Mouse (Mus musculus): ENCODE results near the gene Srek1. TPM values are rescaled to one million over a fixed set of nuclear protein-coding genes. Genes with fewer than 3 reads are reported as not detected.

Gene Srek1
- total RNA-seq (2018; cell fraction: chromatin; rRNA removed): 100 to 1,000 TPM; 162 to 499 (median 400) TPM
- total RNA-seq (2018; cell fraction: cytosol; rRNA removed): 10 to 100 TPM in 20 of 26 experiments, 1 to 10 TPM in 6; 5.3 to 26.3 (median 12.1) TPM
- 100 to 1,000 TPM in 25 of 26 experiments, 10 to 100 TPM in 1; 72.9 to 321 (median 180) TPM for total RNA-seq (2018; cell fraction: nucleus; rRNA removed)
- polyA plus RNA-seq (2018): 14.9 to 27.1 TPM (median 22.3 TPM) in 3 replicates

- peak within 1 kb of the TSS; percentile 65 for H3K4me3 ChIP-seq (ENCODE audit: inconsistent target)
- H3K27ac ChIP-seq: peak within 1 kb of the TSS; percentile 89
- H3K79me2 ChIP-seq (ENCODE audit: inconsistent target): peaks cover 44% of the 10 kb centered on the region
- WGBS (ENCODE audit: missing documents): 1% methylated on average over 79 of the region's 81 CpGs
- H3K36me3 ChIP-seq (ENCODE audit: inconsistent target): no peaks in the 10 kb centered on the region
These were observed at the start of gene Srek1 for GRCm38 (mm10) chr13:103774119-103774757. Gene Srek1, minus strand, starts transcription at chr13:103774608.

DNA sequence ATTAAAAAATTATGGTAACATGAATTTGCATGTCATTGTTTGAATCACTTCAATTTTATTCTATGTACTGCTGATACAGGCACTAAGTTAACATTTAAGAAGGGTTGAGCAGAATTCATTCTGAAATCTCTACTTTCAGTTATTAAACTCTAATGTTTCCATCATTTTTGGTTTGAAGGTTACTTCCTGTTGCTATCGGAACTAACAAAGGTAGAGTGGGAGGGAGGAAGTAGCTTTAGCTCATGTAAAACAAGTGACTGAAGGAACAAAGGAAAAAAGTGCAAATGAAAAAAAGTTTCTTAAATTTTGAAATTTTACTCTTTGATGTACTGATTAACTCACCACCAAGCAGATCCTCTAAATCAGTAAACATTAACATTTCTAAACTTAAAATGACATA lies 47.9 kb upstream of the Srek1 start:
- Histone ChIP-seq H3K79me2 (ENCODE audit: inconsistent target) (no peaks in the 10 kb centered on the region), H3K27ac (no peak overlapping the region), H3K36me3 (ENCODE audit: inconsistent target) (peaks cover 82% of the 10 kb centered on the region), H3K4me3 (ENCODE audit: inconsistent target) (no peak overlapping the region)
- WGBS (ENCODE audit: missing documents): 100% methylated on average over 1 of the region's 1 CpGs

DNA sequence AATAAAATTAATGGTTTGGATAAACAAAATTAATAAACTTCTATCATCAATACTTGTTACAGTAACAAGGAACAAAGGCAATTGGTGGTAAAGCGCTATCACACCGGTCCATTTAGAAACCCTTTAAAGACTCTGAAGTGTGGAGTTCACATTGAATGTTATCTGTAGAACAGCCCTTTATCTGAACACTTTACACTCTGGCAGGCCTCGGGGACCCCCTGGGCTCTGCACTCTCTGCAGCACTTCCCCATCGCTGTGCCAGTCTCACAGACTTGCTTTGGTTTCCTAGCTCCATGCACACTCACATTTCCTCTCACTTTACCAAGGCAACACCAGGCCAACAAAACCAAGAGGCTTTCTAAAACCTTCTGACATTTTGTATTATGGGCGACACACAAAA lies 45.0 kb upstream of the Srek1 start:
- H3K27ac ChIP-seq: no peak overlapping the region
- no peaks in the 10 kb centered on the region for H3K79me2 ChIP-seq (ENCODE audit: inconsistent target)
- no peak overlapping the region for H3K4me3 ChIP-seq (ENCODE audit: inconsistent target)
- peaks cover 76% of the 10 kb centered on the region for H3K36me3 ChIP-seq (ENCODE audit: inconsistent target)
- 82% methylated on average over 5 of the region's 5 CpGs for whole genome bisulfite sequencing (ENCODE audit: missing documents)

DNA sequence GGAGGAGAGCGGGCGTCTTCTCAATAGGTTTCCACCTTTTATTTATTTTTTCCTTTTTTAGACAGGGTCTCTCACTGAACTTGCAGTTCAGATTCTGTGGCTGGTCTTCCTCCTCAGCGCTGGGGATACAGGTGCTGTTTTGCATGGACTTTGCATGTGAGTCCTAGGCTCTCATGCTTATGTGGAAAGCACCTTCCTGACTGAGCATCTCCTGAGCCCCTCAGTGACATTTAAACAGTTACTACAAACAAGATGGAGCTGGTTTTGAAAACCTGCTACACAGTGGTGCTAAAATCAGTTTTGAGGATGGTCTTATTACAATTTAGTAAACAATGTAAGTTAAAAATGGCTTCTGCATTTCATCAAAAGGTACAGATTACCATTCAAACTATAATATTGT lies 43.5 kb upstream of the Srek1 start:
- H3K36me3 ChIP-seq (ENCODE audit: inconsistent target): peaks cover 64% of the 10 kb centered on the region
- H3K4me3 ChIP-seq (ENCODE audit: inconsistent target): no peak overlapping the region
- whole genome bisulfite sequencing (ENCODE audit: missing documents): 90% methylated on average over 3 of the region's 3 CpGs
- H3K27ac ChIP-seq: no peak overlapping the region
- no peaks in the 10 kb centered on the region for H3K79me2 ChIP-seq (ENCODE audit: inconsistent target)

- Histone ChIP-seq H3K4me3 (ENCODE audit: inconsistent target) (no peak overlapping the region), H3K79me2 (ENCODE audit: inconsistent target) (no peaks in the 10 kb centered on the region), H3K36me3 (ENCODE audit: inconsistent target) (no peaks in the 10 kb centered on the region), H3K27ac (no peak overlapping the region)
- WGBS (ENCODE audit: missing documents): 43% methylated on average over 5 of the region's 5 CpGs
These were observed 33.1 kb upstream of the Srek1 start for GRCm38 (mm10) chr13:103807464-103807863.

GRCm38 (mm10) chr13:103806210-103806851 lies 31.9 kb upstream of the Srek1 start:
- H3K4me3 ChIP-seq (ENCODE audit: inconsistent target): no peak overlapping the region

GRCm38 (mm10) chr13:103803721-103804120 lies 29.3 kb upstream of the Srek1 start:
- Histone ChIP-seq H3K36me3 (ENCODE audit: inconsistent target) (no peaks in the 10 kb centered on the region), H3K4me3 (ENCODE audit: inconsistent target) (no peak overlapping the region), H3K27ac (no peak overlapping the region), H3K79me2 (ENCODE audit: inconsistent target) (no peaks in the 10 kb centered on the region)
- 94% methylated on average over 5 of the region's 5 CpGs for WGBS (ENCODE audit: missing documents)

More at GRCm38 (mm10) chr13:103806210-103806851, 31.9 kb upstream of the Srek1 start:
- 91% methylated on average over 6 of the region's 6 CpGs for WGBS (ENCODE audit: missing documents)
- Histone ChIP-seq H3K27ac (no peak overlapping the region), H3K79me2 (ENCODE audit: inconsistent target) (no peaks in the 10 kb centered on the region), H3K36me3 (ENCODE audit: inconsistent target) (no peaks in the 10 kb centered on the region)

DNA sequence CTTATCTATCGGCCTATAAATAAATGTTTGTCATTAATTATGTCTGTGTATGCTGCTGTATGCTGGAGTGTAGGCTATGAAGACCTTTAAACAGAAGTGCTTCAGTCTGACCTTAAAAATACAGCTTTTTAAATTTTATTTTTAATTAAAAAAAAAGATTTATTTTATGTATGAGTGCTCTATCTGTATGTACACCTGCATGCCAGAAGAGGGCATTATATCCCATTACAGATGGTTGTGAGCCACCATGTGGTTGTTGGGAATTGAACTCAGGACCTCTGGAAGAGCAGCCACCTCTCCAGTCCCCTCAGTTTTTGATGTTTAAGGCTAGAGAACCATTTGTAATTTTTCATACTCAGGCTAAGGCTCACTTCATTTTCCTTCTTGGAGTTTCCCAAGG lies 26.6 kb upstream of the Srek1 start:
- no peaks in the 10 kb centered on the region for H3K36me3 ChIP-seq (ENCODE audit: inconsistent target)
- H3K79me2 ChIP-seq (ENCODE audit: inconsistent target): no peaks in the 10 kb centered on the region
- 100% methylated on average over 1 of the region's 1 CpGs for WGBS (ENCODE audit: missing documents)
- no peak overlapping the region for H3K27ac ChIP-seq
- no peak overlapping the region for H3K4me3 ChIP-seq (ENCODE audit: inconsistent target)

- WGBS (ENCODE audit: missing documents): 98% methylated on average over 8 of the region's 9 CpGs
- Histone ChIP-seq H3K36me3 (ENCODE audit: inconsistent target) (no peaks in the 10 kb centered on the region), H3K27ac (no peak overlapping the region), H3K79me2 (ENCODE audit: inconsistent target) (no peaks in the 10 kb centered on the region), H3K4me3 (ENCODE audit: inconsistent target) (no peak overlapping the region)
These were observed 20.5 kb upstream of the Srek1 start for GRCm38 (mm10) chr13:103794688-103795543.

DNA sequence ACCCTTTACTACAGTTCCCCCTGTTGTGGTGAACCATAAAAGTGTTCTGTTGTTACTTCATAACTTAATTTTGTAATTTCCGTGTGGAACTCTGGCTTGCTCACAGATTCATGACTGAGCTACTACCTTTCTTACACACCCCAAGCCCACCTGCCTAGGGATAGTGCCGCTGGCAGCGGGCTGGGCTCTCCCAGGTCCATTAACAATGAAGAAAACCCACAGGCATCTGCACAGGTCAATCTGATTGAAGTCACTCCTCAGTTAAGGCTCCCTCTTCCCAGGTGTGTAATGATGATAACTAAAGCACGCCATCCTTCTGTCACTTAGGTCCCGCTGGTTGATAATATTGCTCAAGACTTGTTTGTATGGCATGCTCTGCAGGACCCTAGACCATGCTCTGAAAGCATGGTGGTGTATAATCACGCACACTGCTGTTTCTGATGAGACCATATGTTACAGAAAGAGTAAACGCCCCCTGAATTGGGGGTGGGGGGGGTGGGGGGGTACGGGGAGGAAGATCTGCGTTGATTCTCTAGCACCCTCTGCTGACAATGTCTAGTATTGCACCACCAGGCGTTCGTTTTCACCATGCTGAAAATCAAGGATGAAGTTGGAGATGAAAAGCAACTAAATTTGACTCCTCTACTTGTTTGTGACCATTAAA lies 5.6 kb upstream of the Srek1 start:
- Histone ChIP-seq H3K4me3 (ENCODE audit: inconsistent target) (no peak overlapping the region), H3K27ac (no peak overlapping the region), H3K79me2 (ENCODE audit: inconsistent target) (no peaks in the 10 kb centered on the region), H3K36me3 (ENCODE audit: inconsistent target) (no peaks in the 10 kb centered on the region)
- 31% methylated on average over 11 of the region's 11 CpGs for WGBS (ENCODE audit: missing documents)

GRCm38 (mm10) chr13:103777126-103777525 lies 2.7 kb upstream of the Srek1 start:
- Histone ChIP-seq H3K36me3 (ENCODE audit: inconsistent target) (no peaks in the 10 kb centered on the region), H3K27ac (no peak overlapping the region), H3K4me3 (ENCODE audit: inconsistent target) (no peak overlapping the region), H3K79me2 (ENCODE audit: inconsistent target) (peaks cover 15% of the 10 kb centered on the region)
- 83% methylated on average over 8 of the region's 8 CpGs for WGBS (ENCODE audit: missing documents)

DNA sequence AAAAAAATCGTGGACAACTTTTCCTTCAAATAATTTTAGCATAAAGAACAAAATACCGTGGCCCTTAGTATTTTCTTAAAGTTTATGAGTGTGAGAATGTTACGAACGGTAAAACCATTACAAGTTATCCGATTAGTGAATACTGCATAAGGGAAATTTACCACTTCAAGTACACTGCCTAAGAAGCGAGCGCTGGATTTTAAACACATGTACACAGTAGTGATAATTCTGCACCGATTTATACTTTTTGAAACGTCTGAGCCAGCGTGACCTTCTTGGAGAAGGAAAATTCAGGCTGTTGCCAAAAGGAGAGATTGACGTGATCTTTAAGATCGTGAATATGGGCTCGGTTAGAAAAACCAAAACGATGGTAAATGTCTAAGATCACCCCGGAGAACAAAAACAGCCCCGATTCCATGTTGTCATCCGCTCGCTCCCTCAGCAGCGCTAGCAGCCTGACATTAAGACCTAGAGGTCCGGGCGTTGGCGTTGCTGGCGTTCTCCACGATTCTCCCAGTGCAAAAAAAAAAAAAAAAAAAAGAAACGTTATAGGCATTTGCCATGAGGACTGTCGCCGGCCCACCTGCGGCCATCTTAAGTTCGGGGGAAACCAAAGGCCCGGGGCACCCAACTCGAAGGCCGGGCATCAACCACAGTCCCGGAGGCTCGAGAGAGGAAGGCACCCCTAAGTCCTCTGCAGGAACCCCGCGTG lies 845 bp downstream of the Srek1 start:
- Histone ChIP-seq H3K36me3 (ENCODE audit: inconsistent target) (no peaks in the 10 kb centered on the region), H3K79me2 (ENCODE audit: inconsistent target) (peaks cover 51% of the 10 kb centered on the region), H3K27ac (peak overlapping the region; percentile 89), H3K4me3 (ENCODE audit: inconsistent target) (peak overlapping the region; percentile 65)
- WGBS (ENCODE audit: missing documents): 3% methylated on average over 33 of the region's 36 CpGs

DNA sequence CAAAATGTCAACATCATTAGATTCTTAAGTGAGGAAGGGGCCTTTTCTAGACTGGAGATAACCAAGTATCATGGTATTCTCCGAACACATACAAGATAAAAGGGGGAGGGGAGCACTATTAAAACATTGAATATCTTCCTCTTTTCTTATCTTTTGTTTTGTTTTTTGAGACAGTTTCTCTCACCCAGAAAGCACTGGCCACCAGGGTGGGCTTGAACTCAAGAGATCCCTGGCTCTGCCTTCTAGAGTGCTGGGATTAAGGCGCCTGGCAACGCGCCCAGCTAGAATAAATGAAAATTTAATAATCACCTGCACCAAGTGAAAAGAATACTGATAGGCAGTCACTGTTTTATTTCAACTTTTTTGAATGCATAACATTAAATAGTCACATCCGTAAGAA lies 1.5 kb downstream of the Srek1 start:
- peak overlapping the region; percentile 65 for H3K4me3 ChIP-seq (ENCODE audit: inconsistent target)
- WGBS (ENCODE audit: missing documents): 65% methylated on average over 5 of the region's 5 CpGs

GRCm38 (mm10) chr13:103770821-103771220 lies 3.6 kb downstream of the Srek1 start:
- Histone ChIP-seq H3K4me3 (ENCODE audit: inconsistent target) (no peak overlapping the region), H3K27ac (no peak overlapping the region), H3K36me3 (ENCODE audit: inconsistent target) (0 out of 2 replicates have a peak, but pooled peaks cover 5% of the 10 kb centered on the region), H3K79me2 (ENCODE audit: inconsistent target) (peaks cover 75% of the 10 kb centered on the region)

More for the DNA sequence above, 1.5 kb downstream of the Srek1 start:
- Histone ChIP-seq H3K36me3 (ENCODE audit: inconsistent target) (no peaks in the 10 kb centered on the region), H3K79me2 (ENCODE audit: inconsistent target) (peaks cover 55% of the 10 kb centered on the region), H3K27ac (peak overlapping the region; percentile 89; the same call in 1 of the 2 replicates)

All from macrophage (primary cell).